Mouse (Mus musculus) hindbrain, embryonic 11.5 days (tissue): ENCODE measurements at regions not wholly inside any gene's neighbourhood (a gene's known extent, or its start where the extent isn't known, plus 50 kb on each side); places are given as distances from the start of the nearest gene placed in this dataset.
A peak's percentile ranks its signal among the peaks of the same experiment; 100 is the strongest.

Source experiments
- ATAC-seq: fragments of 200-750 bp; cut with Nextera tagmentation; 2 replicates; pipeline ENCODE4 v1.8.0; 2017; ENCODE audit warnings: mild to moderate bottlenecking, moderate TSS enrichment, moderate library complexity; ENCODE audit not compliant: low FRiP score
- DNase-seq: peaks from one replicate; pipeline ENCODE4 v3.0.0-alpha.2; 2015; ENCODE audit warnings: low spot score
- H3K27ac ChIP-seq: fragments of 300-500 bp; sonication (generic); 2 replicates; pipeline ENCODE4 v1.5.1; 2014; ENCODE audit warnings: mild to moderate bottlenecking, low read depth, low read length
- H3K27me3 ChIP-seq: fragments of 300-500 bp; sonication (generic); 2 replicates; pipeline ENCODE4 v1.6.1; 2014; ENCODE audit warnings: mild to moderate bottlenecking, low read length, moderate library complexity, mixed read lengths; ENCODE audit not compliant: control insufficient read depth, insufficient read depth
- H3K36me3 ChIP-seq: fragments of 300-500 bp; sonication (generic); 2 replicates; pipeline ENCODE4 v1.6.1; 2014; ENCODE audit warnings: mild to moderate bottlenecking, low read length, moderate library complexity, mixed read lengths; ENCODE audit not compliant: control insufficient read depth, insufficient read depth
- H3K4me1 ChIP-seq: fragments of 300-500 bp; sonication (generic); replicated peaks from 2 replicates; pipeline ENCODE4 v1.6.1; 2014; ENCODE audit warnings: low read length, mixed read lengths; ENCODE audit not compliant: control insufficient read depth, insufficient read depth
- H3K4me2 ChIP-seq: fragments of 300-500 bp; sonication (generic); replicated peaks from 2 replicates; pipeline ENCODE4 v1.6.1; 2014; ENCODE audit warnings: mild to moderate bottlenecking, low read depth, low read length
- H3K4me3 ChIP-seq: fragments of 300-500 bp; sonication (generic); 2 replicates; pipeline ENCODE4 v1.5.1; 2014; ENCODE audit warnings: low read depth, low read length
- H3K9ac ChIP-seq: fragments of 300-500 bp; sonication (generic); 2 replicates; pipeline ENCODE4 v1.6.1; 2014; ENCODE audit warnings: low read depth, low read length
- H3K9me3 ChIP-seq: fragments of 300-500 bp; sonication (generic); 2 replicates; pipeline ENCODE4 v1.6.1; 2016; ENCODE audit warnings: low read length; ENCODE audit not compliant: control insufficient read depth
- WGBS: fragments of 180-500 bp; shearing (Covaris S2); extraction: QIAGEN DNeasy Blood & Tissue Kit; methylation state at CpG from one replicate; pipeline ENCODE4 v1.1.7; 2014; 5-methylcytosine and 5-hydroxymethylcytosine counted together

- no peak overlapping the region for H3K4me2 ChIP-seq
- no peaks in the 10 kb centered on the region for H3K9me3 ChIP-seq
- no peaks in the 10 kb centered on the region for H3K36me3 ChIP-seq
- no peaks in the 10 kb centered on the region for H3K27me3 ChIP-seq
- no peak overlapping the region for H3K27ac ChIP-seq
- H3K4me3 ChIP-seq = no peak overlapping the region
- H3K4me1 ChIP-seq = no peaks in the 10 kb centered on the region
- H3K9ac ChIP-seq = no peak overlapping the region
- DNase-seq (peak; percentile 17), ATAC-seq (no peak)
Observed at GRCm38 (mm10) chr3:44912664-44913063, 465.5 kb upstream of the Pcdh10 start.

GRCm38 (mm10) chr3:44914321-44914720 lies 463.9 kb upstream of the Pcdh10 start:
- no peaks in the 10 kb centered on the region for H3K9me3 ChIP-seq
- H3K4me3 ChIP-seq = no peak overlapping the region
- no peaks in the 10 kb centered on the region for H3K4me1 ChIP-seq
- H3K9ac ChIP-seq = no peak overlapping the region
- H3K36me3 ChIP-seq = no peaks in the 10 kb centered on the region
- DNase-seq (no peak), ATAC-seq (no peak)
- no peak overlapping the region for H3K4me2 ChIP-seq
- H3K27me3 ChIP-seq = no peaks in the 10 kb centered on the region
- no peak overlapping the region for H3K27ac ChIP-seq
- WGBS = 77% methylated on average over 3 of the region's 3 CpGs
